ENCODE assay signal across 9 mouse cellular contexts in genomic region chr2:151941269-151941668, GRCm38 (mm10). TPM values are rescaled to one million over a fixed set of nuclear protein-coding genes. Genes with fewer than 3 reads are reported as not detected.
DNase-seq lines count a peak whose midpoint lies in the region; ATAC-seq and TF ChIP-seq lines count a peak whose summit lies in the region.
"Had no signal": no experiment of that assay in that cellular context is flagged by ENCODE, and none has a peak within 500 bp of the region (broad histone marks: within the 10 kb centered on the region; RNA-seq: fewer than 3 reads in every experiment).

No protein-coding gene starts in this region.

- TF ChIP-seq CTCF in gastrocnemius, adult 2 months (IDR thresholded peaks at IDR 0.05), result peak; percentile 85
- TF ChIP-seq CTCF in bone marrow, adult 2 months (IDR thresholded peaks at IDR 0.05; ENCODE audit: control insufficient read depth, insufficient read depth, low read length), result peak; percentile 47; the same call in 1 of the 2 replicates
- peak; percentile 64 for TF ChIP-seq CTCF in liver, embryonic 14.5 days (IDR thresholded peaks at IDR 0.05; ENCODE audit: low read depth)

- 70% methylated on average over 2 of the region's 2 CpGs for WGBS in bone marrow, adult 2 months
- 31% methylated on average over 2 of the region's 2 CpGs for WGBS in liver, embryonic 14.5 days (ENCODE audit: insufficient replicate concordance)
- WGBS in neural tube, embryonic 15.5 days, result 46% methylated on average over 2 of the region's 2 CpGs
- 37% methylated on average over 2 of the region's 2 CpGs for WGBS in forebrain, embryonic 13.5 days

- TF ChIP-seq EP300 in liver, embryonic 14.5 days (IDR thresholded peaks at IDR 0.05; ENCODE audit: low read depth), result no peak

- no peak for TF ChIP-seq POLR2A in bone marrow, adult 2 months (IDR thresholded peaks at IDR 0.05; ENCODE audit: borderline replicate concordance, control insufficient read depth, low read depth, low read length)

- H3K4me1 ChIP-seq in bone marrow, adult 2 months (ENCODE audit: control insufficient read depth, insufficient read depth, low read length), result no peaks in the 10 kb centered on the region
- no peaks in the 10 kb centered on the region for H3K4me1 ChIP-seq in liver, embryonic 14.5 days (replicated peaks; ENCODE audit: control insufficient read depth in 2 of 2, insufficient read depth in 2 of 2, low read length in 1 of 2)
- peaks cover 14% of the 10 kb centered on the region for H3K4me1 ChIP-seq in neural tube, embryonic 15.5 days
- peaks cover 5% of the 10 kb centered on the region for H3K4me1 ChIP-seq in forebrain, embryonic 13.5 days

- DNase-seq in gastrocnemius, adult 2 months, result peak; percentile 68
- no peak for DNase-seq in gastrocnemius, adult 8-10 months (ENCODE audit: low spot score in 2 of 2)
- DNase-seq in CD4-positive helper T cell, adult 2 months (ENCODE audit: low read depth, low spot score), result peak; percentile 22
- no peak for DNase-seq in liver, embryonic 14.5 days (ENCODE audit: low read depth in 3 of 3, low spot score in 3 of 3)
- no peak for DNase-seq in right cerebral cortex, postnatal 36 days (ENCODE audit: low spot score in 2 of 2)

- H3K4me2 ChIP-seq in liver, embryonic 14.5 days (ENCODE audit: low read depth), result no peak overlapping the region
- H3K4me2 ChIP-seq in neural tube, embryonic 15.5 days, result no peak overlapping the region
- H3K4me2 ChIP-seq in forebrain, embryonic 13.5 days, result no peak overlapping the region

- H3K27me3 ChIP-seq in liver, embryonic 14.5 days (ENCODE audit: control insufficient read depth, insufficient read depth, low read length), result no peaks in the 10 kb centered on the region
- H3K27me3 ChIP-seq in neural tube, embryonic 15.5 days (replicated peaks), result no peaks in the 10 kb centered on the region
- no peaks in the 10 kb centered on the region for H3K27me3 ChIP-seq in forebrain, embryonic 13.5 days

- intact Hi-C loops in gastrocnemius, adult 2 months (cut with DNase I), result loop anchor here (2.0 kb wide), 1 partner anchor 54 kb away; no protein-coding TSS in a partner anchor

- no peaks in the 10 kb centered on the region for H3K9me3 ChIP-seq in liver, embryonic 14.5 days (ENCODE audit: control insufficient read depth, low read length)
- H3K9me3 ChIP-seq in neural tube, embryonic 15.5 days (replicated peaks), result no peaks in the 10 kb centered on the region
- no peaks in the 10 kb centered on the region for H3K9me3 ChIP-seq in forebrain, embryonic 13.5 days (replicated peaks)

- no peak overlapping the region for H3K27ac ChIP-seq in gastrocnemius, adult 2 months
- no peak overlapping the region for H3K27ac ChIP-seq in bone marrow, adult 2 months (ENCODE audit: control insufficient read depth, insufficient read depth, low read depth, low read length, poor library complexity)
- no peak overlapping the region for H3K27ac ChIP-seq in liver, embryonic 14.5 days
- H3K27ac ChIP-seq in neural tube, embryonic 15.5 days (replicated peaks), result no peak overlapping the region
- H3K27ac ChIP-seq in forebrain, embryonic 13.5 days, result no peak overlapping the region

- no peak overlapping the region for H3K4me3 ChIP-seq in gastrocnemius, adult 2 months
- H3K4me3 ChIP-seq in bone marrow, adult 2 months (replicated peaks; ENCODE audit: control insufficient read depth, low read depth, low read length), result no peak overlapping the region
- H3K4me3 ChIP-seq in liver, embryonic 14.5 days (ENCODE audit: insufficient read depth in 1 of 2, low read depth in 2 of 2, low read length in 2 of 2), result no peak overlapping the region
- no peak overlapping the region for H3K4me3 ChIP-seq in neural tube, embryonic 15.5 days (replicated peaks)
- no peak overlapping the region for H3K4me3 ChIP-seq in forebrain, embryonic 13.5 days

- H3K9ac ChIP-seq in liver, embryonic 14.5 days (replicated peaks), result no peak overlapping the region
- no peak overlapping the region for H3K9ac ChIP-seq in neural tube, embryonic 15.5 days (replicated peaks)
- H3K9ac ChIP-seq in forebrain, embryonic 13.5 days, result no peak overlapping the region

- ATAC-seq in liver, embryonic 14.5 days (ENCODE audit: insufficient read depth), result no peak
- no peak for ATAC-seq in neural tube, embryonic 15.5 days (ENCODE audit: low FRiP score)
- ATAC-seq in forebrain, embryonic 13.5 days, result no peak

- no peaks in the 10 kb centered on the region for H3K36me3 ChIP-seq in liver, embryonic 14.5 days (replicated peaks; ENCODE audit: control insufficient read depth, insufficient read depth, low read depth)
- no peaks in the 10 kb centered on the region for H3K36me3 ChIP-seq in neural tube, embryonic 15.5 days
- H3K36me3 ChIP-seq in forebrain, embryonic 13.5 days (ENCODE audit: poor library complexity, severe bottlenecking), result no peaks in the 10 kb centered on the region

RNA-seq across cellular contexts. Expression of gene Angpt4, which starts 30.3 kb away (rescaled TPM):
- under 1 TPM in 1 of 2 experiments, not detected in 1; 0.20 TPM for total RNA-seq in gastrocnemius, adult 2 months (2021)
- total RNA-seq in gastrocnemius, adult 8-10 months (2022), result under 1 TPM in 1 of 4 experiments, not detected in 3; 0.16 TPM
- 1.5 and 2.1 TPM in 2 replicates for polyA plus RNA-seq in bone marrow, adult 2 months (2011; ENCODE audit: insufficient read depth, insufficient read length, low replicate concordance, missing spikeins)
- 0.03 and 0.04 TPM in 2 replicates for polyA plus RNA-seq in liver, embryonic 14.5 days (2012; rRNA removed)
- 0.06 and 0.11 TPM in 2 replicates for polyA plus RNA-seq in liver, embryonic 14.5 days (2014; fragmentation: Nextera tagmentation; extraction: Ambion mirVana)
- polyA plus RNA-seq in neural tube, embryonic 15.5 days (2015; fragmentation: Nextera tagmentation; extraction: Ambion mirVana), result 0.50 and 2.1 TPM in 2 replicates
- not detected in 2 replicates for polyA plus RNA-seq in forebrain, embryonic 13.5 days (2015; fragmentation: Nextera tagmentation; extraction: Ambion mirVana)
- total RNA-seq: hematopoietic stem cell, adult 5-6 weeks had no signal

RNA-seq across cellular contexts. Expression of gene Fam110a, which starts 38.8 kb away (rescaled TPM):
- 1 to 10 TPM; 1.8 to 2.6 TPM for total RNA-seq in gastrocnemius, adult 2 months (2021)
- 1 to 10 TPM; 1.3 to 1.5 (median 1.4) TPM for total RNA-seq in gastrocnemius, adult 8-10 months (2022)
- polyA plus RNA-seq in bone marrow, adult 2 months (2011; ENCODE audit: insufficient read depth, insufficient read length, low replicate concordance, missing spikeins), result 3.0 and 13.0 TPM in 2 replicates
- 5.1 and 5.6 TPM in 2 replicates for polyA plus RNA-seq in liver, embryonic 14.5 days (2012; rRNA removed)
- polyA plus RNA-seq in liver, embryonic 14.5 days (2014; fragmentation: Nextera tagmentation; extraction: Ambion mirVana), result 6.8 and 8.1 TPM in 2 replicates
- polyA plus RNA-seq in neural tube, embryonic 15.5 days (2015; fragmentation: Nextera tagmentation; extraction: Ambion mirVana), result 31.3 and 32.0 TPM in 2 replicates
- 88.9 and 99.0 TPM in 2 replicates for polyA plus RNA-seq in forebrain, embryonic 13.5 days (2015; fragmentation: Nextera tagmentation; extraction: Ambion mirVana)

RNA-seq across cellular contexts. Expression of gene Slc52a3, which starts 55.0 kb away (rescaled TPM):
- 1 to 10 TPM in 1 of 2 experiments, under 1 TPM in 1; 0.69 to 1.6 TPM for total RNA-seq in gastrocnemius, adult 2 months (2021)
- under 1 TPM; 0.31 to 0.72 (median 0.57) TPM for total RNA-seq in gastrocnemius, adult 8-10 months (2022)
- 0.77 and 2.6 TPM in 2 replicates for polyA plus RNA-seq in bone marrow, adult 2 months (2011; ENCODE audit: insufficient read depth, insufficient read length, low replicate concordance, missing spikeins)
- polyA plus RNA-seq in liver, embryonic 14.5 days (2012; rRNA removed), result 0.73 and 0.97 TPM in 2 replicates
- polyA plus RNA-seq in liver, embryonic 14.5 days (2014; fragmentation: Nextera tagmentation; extraction: Ambion mirVana), result 0.74 and 1.1 TPM in 2 replicates
- 1.4 and 1.7 TPM in 2 replicates for polyA plus RNA-seq in neural tube, embryonic 15.5 days (2015; fragmentation: Nextera tagmentation; extraction: Ambion mirVana)
- 0.71 and 0.87 TPM in 2 replicates for polyA plus RNA-seq in forebrain, embryonic 13.5 days (2015; fragmentation: Nextera tagmentation; extraction: Ambion mirVana)

Comparison
In these comparisons a context has a peak if more than half of its experiments do, and no peak if none do; other contexts are left out.
1. DNase-seq: peak in gastrocnemius, adult 2 months (single experiment) and CD4-positive helper T cell, adult 2 months (single experiment); none in gastrocnemius, adult 8-10 months (0 of 2), liver, embryonic 14.5 days (0 of 3) and right cerebral cortex, postnatal 36 days (0 of 2).
2. Peak in every context shown above with its lines, with median percentiles within 50 percentile points of each other: CTCF ChIP-seq.